Mouse (Mus musculus) right cerebral cortex, postnatal 36 days (tissue): ENCODE measurements around the gene Dzip1.

ENCODE experiments used
- DNase-seq, 2 experiments: peaks; one replicate each; pipeline ENCODE4 v3.0.0; 2022; ENCODE audit warnings: low spot score in 2 of 2, mixed read lengths in 1 of 2

Dzip1 gene

GRCm38 (mm10) chr14:118924673-118925615, at the start of gene Dzip1:
TSS of gene Dzip1 (minus strand) at chr14:118925460.
- peak; percentile 75 to 87 for DNase-seq

- no peak for DNase-seq
These were observed 47.0 kb upstream of the Dzip1 start for GRCm38 (mm10) chr14:118972268-118972667.

GRCm38 (mm10) chr14:118967646-118968045, 42.4 kb upstream of the Dzip1 start:
- DNase-seq: no peak

- no peak for DNase-seq
These were observed 40.2 kb upstream of the Dzip1 start for GRCm38 (mm10) chr14:118965356-118966000.

- DNase-seq: no peak
These were observed 32.8 kb upstream of the Dzip1 start for GRCm38 (mm10) chr14:118958010-118958409.

GRCm38 (mm10) chr14:118951912-118952583, 26.8 kb upstream of the Dzip1 start:
- DNase-seq: no peak

GRCm38 (mm10) chr14:118948841-118949240, 23.6 kb upstream of the Dzip1 start:
- DNase-seq: no peak

- no peak for DNase-seq
These were observed 19.4 kb upstream of the Dzip1 start for GRCm38 (mm10) chr14:118944702-118945101.

GRCm38 (mm10) chr14:118942076-118942475, 16.8 kb upstream of the Dzip1 start:
- no peak for DNase-seq

- no peak for DNase-seq
These were observed 15.7 kb upstream of the Dzip1 start for GRCm38 (mm10) chr14:118940796-118941495.

- no peak for DNase-seq
These were observed 13.3 kb upstream of the Dzip1 start for GRCm38 (mm10) chr14:118938551-118938950.

GRCm38 (mm10) chr14:118937533-118938492, 12.6 kb upstream of the Dzip1 start, which contains the start of gene Dnajc3:
TSS of gene Dnajc3 (plus strand) at chr14:118937976.
- peak; percentile 99 to 100 for DNase-seq

- no peak for DNase-seq
These were observed 11.7 kb upstream of the Dzip1 start for GRCm38 (mm10) chr14:118936952-118937351.

- no peak for DNase-seq
These were observed 11.0 kb upstream of the Dzip1 start for GRCm38 (mm10) chr14:118936236-118936635.

- DNase-seq: no peak
These were observed 9.4 kb upstream of the Dzip1 start for GRCm38 (mm10) chr14:118934686-118935085.

- DNase-seq: no peak
These were observed 7.7 kb upstream of the Dzip1 start for GRCm38 (mm10) chr14:118932956-118933355.

- DNase-seq: no peak
These were observed 5.9 kb upstream of the Dzip1 start for GRCm38 (mm10) chr14:118931181-118931580.

- no peak for DNase-seq
These were observed 5.5 kb upstream of the Dzip1 start for GRCm38 (mm10) chr14:118930777-118931176.

- no peak for DNase-seq
These were observed 4.5 kb upstream of the Dzip1 start for GRCm38 (mm10) chr14:118929779-118930178.

- DNase-seq: no peak
These were observed 3.3 kb upstream of the Dzip1 start for GRCm38 (mm10) chr14:118928565-118928964.
